Mouse (Mus musculus): Measurements from ENCODE around the gene Gm20388.

Gm20388 gene

GRCm38 (mm10) chr8:120096486-120096885, 185.8 kb downstream of the Gm20388 start:
- peak; percentile 22 for DNase-seq

DNA sequence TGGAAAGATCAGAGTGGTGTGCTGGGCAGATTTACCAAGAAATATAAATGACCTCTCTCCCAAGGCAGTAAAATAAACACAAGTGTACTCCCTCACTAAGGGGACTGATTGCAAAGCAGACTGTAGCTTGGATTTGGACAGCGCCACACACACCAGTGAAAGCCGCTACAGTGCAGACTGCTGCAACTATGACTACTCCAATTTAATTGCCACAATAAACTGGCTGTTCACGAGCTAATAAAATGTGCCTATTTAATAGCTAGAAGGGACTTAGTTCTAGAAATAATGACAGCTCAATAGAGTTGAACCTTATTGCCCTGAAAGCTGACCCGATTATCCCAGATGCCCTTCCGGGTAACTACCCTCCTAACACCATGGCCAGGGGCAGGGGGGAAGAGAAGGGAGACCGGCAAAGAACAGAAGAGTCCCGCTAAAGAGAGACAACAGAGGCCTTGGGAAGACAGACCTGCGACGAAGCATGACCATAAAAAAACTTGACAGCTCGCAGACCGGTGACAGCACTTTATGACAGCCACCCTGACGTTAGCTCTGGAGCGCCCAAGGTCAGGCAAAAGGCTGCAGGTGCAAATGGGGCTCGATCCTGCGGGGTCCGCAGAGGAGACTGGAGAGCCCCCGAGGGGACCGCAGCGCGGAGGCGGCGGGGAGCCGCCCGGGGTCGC, 189.9 kb downstream of the Gm20388 start:
- DNase-seq, result no peak

GRCm38 (mm10) chr8:120101068-120101972, 190.7 kb downstream of the Gm20388 start, which contains the start of gene Zdhhc7:
Gene Zdhhc7, minus strand, starts transcription at chr8:120101482.
- DNase-seq, result peak; percentile 77

GRCm38 (mm10) chr8:120103916-120104315, 193.3 kb downstream of the Gm20388 start:
- no peak for DNase-seq

- DNase-seq, result no peak
Observed at GRCm38 (mm10) chr8:120104721-120105272, 194.2 kb downstream of the Gm20388 start.

DNA sequence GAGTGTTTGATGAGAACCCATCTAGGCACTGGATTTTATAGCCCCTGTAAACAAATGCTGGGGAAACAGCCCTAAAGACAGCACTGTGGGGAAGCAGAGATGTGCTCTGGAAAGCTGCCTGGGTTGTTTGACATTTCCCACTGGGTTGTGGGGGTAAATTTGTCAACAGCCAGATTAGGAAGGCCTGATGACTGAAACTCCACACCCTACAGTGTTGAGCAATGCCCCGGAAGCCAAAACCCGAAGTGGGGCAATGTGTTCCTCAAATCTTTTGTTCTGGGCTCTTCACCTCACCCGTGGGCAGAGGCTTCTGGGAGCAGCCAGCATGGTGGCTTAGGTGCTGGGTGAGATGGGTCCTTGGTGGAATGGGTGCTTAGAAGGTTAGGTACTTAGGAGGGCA, 198.5 kb downstream of the Gm20388 start:
- DNase-seq, result peak; percentile 20

- DNase-seq, result no peak
Observed at GRCm38 (mm10) chr8:120110966-120111365, 200.3 kb downstream of the Gm20388 start.

GRCm38 (mm10) chr8:120111382-120111781, 200.7 kb downstream of the Gm20388 start:
- no peak for DNase-seq

GRCm38 (mm10) chr8:120112535-120112934, 201.9 kb downstream of the Gm20388 start:
- no peak for DNase-seq

DNA sequence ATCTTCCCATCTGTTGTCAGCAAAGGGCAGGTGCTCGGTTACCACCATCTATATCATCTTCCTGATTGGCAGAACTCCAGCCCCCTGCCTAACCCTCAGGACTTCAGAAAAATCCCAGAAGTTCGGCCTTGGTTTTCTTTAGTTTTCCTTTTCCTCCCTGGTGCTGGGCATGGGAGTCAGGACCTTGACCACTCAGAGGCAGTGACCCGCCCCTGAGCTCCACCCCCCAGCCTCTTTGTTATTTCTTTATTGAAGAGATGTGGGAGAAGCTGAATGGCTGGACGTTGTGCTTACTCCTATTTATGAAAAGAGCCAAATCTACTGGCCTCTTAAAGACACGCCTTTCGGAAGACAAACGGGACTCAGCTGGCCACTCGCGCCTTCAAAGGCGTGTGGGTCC, 202.7 kb downstream of the Gm20388 start:
- peak; percentile 33 for DNase-seq

DNA sequence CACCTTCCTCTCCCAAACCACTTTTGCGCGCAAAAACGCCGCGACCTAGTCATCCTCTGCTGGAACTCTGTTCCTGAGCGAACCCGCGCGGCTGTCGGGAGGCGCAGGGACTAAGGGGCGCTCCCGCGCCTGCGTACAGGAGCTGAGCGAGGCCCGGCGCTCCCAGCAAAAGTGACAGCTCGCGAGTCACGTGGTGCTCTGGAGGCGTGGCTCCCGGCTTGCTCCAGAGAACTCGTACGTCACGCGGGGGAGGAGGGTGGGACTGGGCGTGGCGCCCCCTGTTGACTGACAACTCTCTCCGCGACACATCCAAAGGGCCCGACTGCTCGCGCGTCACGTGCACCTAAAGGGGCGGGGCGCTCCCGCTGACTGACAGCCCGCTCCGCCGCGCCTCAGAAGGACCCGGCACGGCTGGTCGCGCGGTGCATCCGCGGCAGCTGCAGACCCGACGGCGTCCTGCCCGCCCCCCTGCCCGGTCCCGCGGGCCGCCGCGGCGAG, 203.2 kb downstream of the Gm20388 start, which contains the start of gene 6430548M08Rik:
TSS of gene 6430548M08Rik (plus strand) at position 395 of the 498 bp plus-strand sequence.
- peak; percentile 100 for DNase-seq

DNA sequence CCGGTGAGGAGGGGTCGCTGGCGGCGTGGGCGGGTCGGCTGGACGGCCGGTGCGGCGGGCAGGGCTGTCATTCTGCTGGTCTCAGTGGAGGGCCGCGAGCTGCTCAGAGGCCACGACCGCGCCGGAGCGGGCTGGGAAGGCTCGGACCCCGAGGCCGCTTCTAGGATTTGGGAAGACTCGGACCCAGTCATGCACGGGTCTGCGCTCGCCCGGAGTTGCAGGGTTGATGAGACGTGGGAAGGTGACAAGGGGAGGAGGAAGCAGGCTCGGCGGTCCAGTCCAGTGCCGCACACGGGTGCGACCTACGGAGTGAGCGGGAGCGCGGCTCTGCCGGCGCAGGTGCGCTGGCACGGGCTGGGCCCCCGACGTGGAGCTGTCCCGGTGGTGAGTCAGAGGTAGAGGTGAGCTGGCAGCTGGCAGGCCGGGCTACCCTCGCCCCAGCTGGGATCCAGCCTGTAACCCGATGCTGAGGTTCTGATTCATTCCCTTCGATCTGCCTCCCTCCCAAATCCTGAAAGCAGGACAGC, 203.7 kb downstream of the Gm20388 start:
- DNase-seq, result no peak

DNA sequence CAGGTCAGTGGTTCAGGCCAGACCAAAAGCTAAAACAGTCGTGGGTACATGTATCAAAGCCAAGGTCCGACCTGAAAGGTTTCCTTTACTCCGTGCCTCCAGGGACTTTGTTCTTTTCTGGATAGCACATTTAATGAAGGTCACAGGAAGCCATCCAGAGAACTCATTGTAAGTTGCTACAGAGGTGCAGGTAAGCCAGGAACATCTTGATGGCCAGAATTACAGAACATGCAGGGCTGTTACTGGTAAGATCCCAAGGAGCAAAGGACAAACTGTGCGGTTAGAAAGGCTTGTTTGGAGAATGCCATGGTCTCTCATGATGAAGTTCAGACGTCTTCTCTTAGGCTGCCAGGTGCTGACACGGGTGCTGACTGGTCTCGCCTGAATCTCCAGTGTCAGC, 206.0 kb downstream of the Gm20388 start:
- no peak for DNase-seq

DNA sequence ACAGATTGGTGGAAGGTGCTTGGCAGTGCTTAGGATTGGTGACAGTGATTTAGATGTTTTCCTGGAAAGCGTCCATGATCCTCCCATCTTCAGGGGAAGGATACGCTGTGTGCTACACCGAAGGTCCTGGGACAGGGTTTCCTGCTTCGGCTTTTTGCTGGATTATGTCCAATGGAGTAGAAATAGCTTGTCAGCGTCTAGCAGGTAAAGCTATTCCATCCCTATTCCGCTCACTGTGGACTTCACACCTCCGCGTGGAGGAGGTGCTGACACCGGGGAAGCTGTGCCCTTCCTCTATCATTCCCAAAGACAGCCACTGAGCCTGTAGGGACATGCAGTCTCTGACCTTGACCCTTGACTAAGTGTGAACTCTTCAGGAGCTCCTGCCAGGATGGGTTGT, 207.5 kb downstream of the Gm20388 start:
- DNase-seq, result no peak

GRCm38 (mm10) chr8:120118847-120119246, 208.2 kb downstream of the Gm20388 start:
- no peak for DNase-seq

- DNase-seq, result no peak
Observed at GRCm38 (mm10) chr8:120119429-120119828, 208.8 kb downstream of the Gm20388 start.

DNA sequence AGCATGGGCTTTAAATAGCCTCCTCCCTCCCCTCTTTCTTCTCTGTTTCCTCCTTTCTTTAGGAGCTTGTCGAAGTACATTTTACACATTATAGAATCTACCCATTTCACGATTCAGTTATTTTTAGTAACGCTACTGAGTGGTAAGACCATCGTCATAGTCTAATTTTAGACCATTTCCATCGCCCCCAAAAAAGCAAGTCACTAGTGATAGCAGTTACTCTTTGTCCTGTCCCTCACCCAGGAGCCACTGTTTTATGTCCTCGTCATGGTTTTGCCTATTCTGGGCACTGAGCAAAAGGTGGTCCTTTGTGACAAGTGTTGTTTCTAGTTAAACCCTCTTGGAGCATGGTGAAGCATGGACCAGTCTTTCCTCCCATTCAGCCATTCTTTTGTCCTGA, 209.3 kb downstream of the Gm20388 start:
- DNase-seq, result no peak

DNA sequence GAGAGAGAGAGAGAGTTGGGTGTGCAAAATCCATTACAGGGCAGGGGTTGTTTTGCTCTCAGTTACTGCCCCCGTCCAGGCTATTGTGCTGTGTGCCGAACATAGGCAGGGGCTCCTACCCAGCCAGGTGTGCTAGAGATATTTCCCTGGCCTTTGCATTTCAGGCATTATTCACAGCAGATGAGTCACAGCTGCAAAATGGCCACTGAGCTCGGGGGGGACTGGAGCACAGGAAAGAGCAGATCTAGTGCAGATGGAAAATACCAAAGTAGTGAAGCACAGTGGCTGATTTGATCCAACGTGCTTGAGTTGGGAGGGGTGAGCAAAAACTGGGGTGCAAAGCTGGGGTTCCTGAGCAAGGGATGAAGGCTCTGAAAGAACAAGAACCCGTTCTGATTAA, 210.3 kb downstream of the Gm20388 start:
- DNase-seq, result no peak

- DNase-seq, result no peak
Observed at GRCm38 (mm10) chr8:120124261-120124660, 213.6 kb downstream of the Gm20388 start.

DNA sequence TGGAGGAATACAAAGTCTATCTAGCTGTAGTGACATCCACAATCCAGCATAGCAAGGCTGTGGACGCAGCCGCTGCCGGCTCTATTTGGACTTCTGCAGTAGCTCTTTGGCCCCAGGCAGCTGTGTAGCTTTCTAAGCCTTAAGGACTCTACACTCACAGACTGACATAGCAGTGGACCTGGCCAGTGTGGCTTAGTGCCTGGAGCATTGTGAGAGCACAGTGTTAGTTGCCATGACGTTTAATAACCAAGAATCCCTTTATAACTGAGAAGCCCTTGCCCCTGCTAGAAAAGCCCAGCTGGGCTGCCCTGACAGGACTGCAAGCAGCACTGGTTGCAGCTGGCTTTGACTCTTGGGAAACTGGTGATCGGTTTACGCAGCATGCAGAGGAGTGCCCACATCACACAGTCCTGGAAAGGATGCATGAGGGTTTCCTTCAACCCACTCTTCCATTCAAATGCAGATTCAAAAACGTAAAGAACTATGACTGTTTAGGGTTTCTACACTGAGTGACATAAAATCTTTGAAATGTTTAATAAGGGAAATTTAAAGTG, 214.3 kb downstream of the Gm20388 start:
- DNase-seq, result no peak

- DNase-seq, result no peak
Observed at GRCm38 (mm10) chr8:120126357-120127161, 215.9 kb downstream of the Gm20388 start.

DNA sequence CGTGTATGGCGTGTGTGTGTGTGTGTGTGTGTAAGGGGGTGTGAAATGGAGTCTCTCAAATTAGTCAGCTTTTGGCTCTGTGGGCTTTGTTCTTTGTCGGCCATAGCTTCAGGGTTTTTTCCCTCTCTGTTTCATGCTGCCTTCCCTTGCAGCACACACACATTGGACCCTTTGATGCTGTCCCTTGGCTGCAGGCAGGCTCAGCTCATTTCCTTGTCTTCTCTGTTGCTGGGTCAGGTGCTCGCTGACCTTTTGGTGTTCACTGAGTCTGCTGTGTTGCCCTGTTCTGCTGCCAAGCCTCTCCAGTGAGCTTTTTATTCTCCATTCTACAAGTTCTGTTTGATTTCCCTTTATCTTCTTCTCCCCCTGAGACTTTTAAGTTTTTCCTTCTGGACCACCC, 218.9 kb downstream of the Gm20388 start:
- DNase-seq, result no peak

All from liver (tissue).